Mouse (Mus musculus) liver, postnatal 0 days (tissue): ENCODE results near the gene Nhp2.
A peak's percentile ranks its signal among the peaks of the same experiment; 100 is the strongest.

ENCODE experiments used
- CTCF ChIP-seq: sonication (generic); IDR thresholded peaks from 2 replicates; pipeline ENCODE4 v1.5.1; 2016; ENCODE audit warnings: antibody characterized with exemption, low read depth
- EP300 ChIP-seq: IDR thresholded peaks from 2 replicates; pipeline ENCODE4 v1.6.1; 2016; ENCODE audit warnings: antibody characterized with exemption, low read depth, mild to moderate bottlenecking

DNA sequence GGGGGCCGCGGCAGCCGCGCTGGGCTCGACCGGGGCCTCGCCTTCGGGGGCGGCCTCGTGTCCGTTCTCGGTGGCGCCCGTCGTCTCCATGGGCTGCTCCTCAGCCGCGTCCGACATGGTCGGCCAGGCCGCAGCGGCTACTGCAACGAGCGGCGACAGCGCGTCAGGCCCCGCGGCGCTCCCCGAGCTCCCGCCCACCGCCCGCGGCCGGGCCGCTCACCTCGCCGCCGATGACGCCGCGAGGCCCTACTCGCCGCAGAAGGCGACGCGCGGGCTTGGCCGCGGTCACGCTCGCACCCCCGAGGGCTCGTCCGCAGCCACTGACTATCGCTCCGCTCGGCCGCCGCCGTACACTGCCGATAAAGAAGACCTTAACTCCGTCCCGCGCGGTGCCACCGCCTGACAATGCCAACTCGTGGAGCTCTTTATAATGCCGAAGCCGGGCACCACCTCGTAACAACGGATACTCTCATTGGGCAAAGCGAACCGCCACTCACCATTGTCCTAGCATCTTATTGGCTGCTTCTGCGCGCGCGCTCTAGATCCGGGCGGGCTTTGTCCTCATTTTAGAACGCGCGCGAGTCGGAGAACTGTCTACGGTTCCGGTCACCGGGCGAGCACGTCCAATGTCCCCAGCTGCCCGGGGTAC, 13.0 kb upstream of the Nhp2 start, which contains the start of gene Hnrnpab:
- TF ChIP-seq EP300 (peak; percentile 72; the same call in 1 of the 2 replicates), CTCF (no peak)
